Mouse (Mus musculus): Measurements from ENCODE around the gene Olfr811. TPM values are rescaled to one million over a fixed set of nuclear protein-coding genes. Genes with fewer than 3 reads are reported as not detected.

Olfr811 gene
- polyA plus RNA-seq, 1 experiment from 2014 or later, result not detected

Other genes starting within 250 kb of the Olfr811 start
- gene Olfr794, start 236.7 kb downstream of the Olfr811 start, polyA plus RNA-seq (2015; fragmentation: Nextera tagmentation; extraction: Ambion mirVana), result not detected in 2 replicates
- not detected in 2 replicates for gene Olfr796, start 191.8 kb downstream of the Olfr811 start, polyA plus RNA-seq (2015; fragmentation: Nextera tagmentation; extraction: Ambion mirVana)
- not detected in 2 replicates for gene Olfr798, start 176.5 kb downstream of the Olfr811 start, polyA plus RNA-seq (2015; fragmentation: Nextera tagmentation; extraction: Ambion mirVana)
- not detected in 2 replicates for gene Olfr799, start 166.9 kb downstream of the Olfr811 start, polyA plus RNA-seq (2015; fragmentation: Nextera tagmentation; extraction: Ambion mirVana)
- not detected in 2 replicates for gene Olfr800, start 146.7 kb downstream of the Olfr811 start, polyA plus RNA-seq (2015; fragmentation: Nextera tagmentation; extraction: Ambion mirVana)
- not detected in 2 replicates for gene Olfr801, start 130.5 kb downstream of the Olfr811 start, polyA plus RNA-seq (2015; fragmentation: Nextera tagmentation; extraction: Ambion mirVana)
- gene Olfr802, start 116.2 kb downstream of the Olfr811 start, polyA plus RNA-seq (2015; fragmentation: Nextera tagmentation; extraction: Ambion mirVana), result not detected in 2 replicates
- gene Olfr803, start 110.1 kb downstream of the Olfr811 start, polyA plus RNA-seq (2015; fragmentation: Nextera tagmentation; extraction: Ambion mirVana), result not detected in 2 replicates
- not detected in 2 replicates for gene Olfr804, start 101.2 kb downstream of the Olfr811 start, polyA plus RNA-seq (2015; fragmentation: Nextera tagmentation; extraction: Ambion mirVana)
- not detected in 2 replicates for gene Olfr805, start 75.0 kb downstream of the Olfr811 start, polyA plus RNA-seq (2015; fragmentation: Nextera tagmentation; extraction: Ambion mirVana)
- not detected in 2 replicates for gene Olfr806, start 62.5 kb downstream of the Olfr811 start, polyA plus RNA-seq (2015; fragmentation: Nextera tagmentation; extraction: Ambion mirVana)
- gene Olfr807, start 46.6 kb downstream of the Olfr811 start, polyA plus RNA-seq (2015; fragmentation: Nextera tagmentation; extraction: Ambion mirVana), result not detected in 2 replicates
- gene Olfr808, start 38.9 kb downstream of the Olfr811 start, polyA plus RNA-seq (2015; fragmentation: Nextera tagmentation; extraction: Ambion mirVana), result not detected in 2 replicates
- gene Olfr809, start 29.8 kb downstream of the Olfr811 start, polyA plus RNA-seq (2015; fragmentation: Nextera tagmentation; extraction: Ambion mirVana), result not detected in 2 replicates
- not detected in 2 replicates for gene Olfr810, start 9.5 kb downstream of the Olfr811 start, polyA plus RNA-seq (2015; fragmentation: Nextera tagmentation; extraction: Ambion mirVana)
- gene Olfr812, start 41.7 kb upstream of the Olfr811 start, polyA plus RNA-seq (2015; fragmentation: Nextera tagmentation; extraction: Ambion mirVana), result not detected in 2 replicates
- not detected in 2 replicates for gene Olfr813, start 51.0 kb upstream of the Olfr811 start, polyA plus RNA-seq (2015; fragmentation: Nextera tagmentation; extraction: Ambion mirVana)
- not detected in 2 replicates for gene Olfr814, start 75.5 kb upstream of the Olfr811 start, polyA plus RNA-seq (2015; fragmentation: Nextera tagmentation; extraction: Ambion mirVana)
- not detected in 2 replicates for gene Olfr815, start 101.5 kb upstream of the Olfr811 start, polyA plus RNA-seq (2015; fragmentation: Nextera tagmentation; extraction: Ambion mirVana)
- not detected in 2 replicates for gene Olfr816, start 111.2 kb upstream of the Olfr811 start, polyA plus RNA-seq (2015; fragmentation: Nextera tagmentation; extraction: Ambion mirVana)
- gene Olfr818, start 144.7 kb upstream of the Olfr811 start, polyA plus RNA-seq (2015; fragmentation: Nextera tagmentation; extraction: Ambion mirVana), result not detected in 2 replicates
- not detected in 2 replicates for gene Olfr819, start 162.9 kb upstream of the Olfr811 start, polyA plus RNA-seq (2015; fragmentation: Nextera tagmentation; extraction: Ambion mirVana)
- gene Olfr247, start 171.7 kb upstream of the Olfr811 start, polyA plus RNA-seq (2015; fragmentation: Nextera tagmentation; extraction: Ambion mirVana), result not detected in 2 replicates
- not detected in 2 replicates for gene Gm10310, start 180.7 kb upstream of the Olfr811 start, polyA plus RNA-seq (2015; fragmentation: Nextera tagmentation; extraction: Ambion mirVana)
- gene Olfr820, start 208.2 kb upstream of the Olfr811 start, polyA plus RNA-seq (2015; fragmentation: Nextera tagmentation; extraction: Ambion mirVana), result not detected in 2 replicates
- gene Olfr821, start 226.0 kb upstream of the Olfr811 start, polyA plus RNA-seq (2015; fragmentation: Nextera tagmentation; extraction: Ambion mirVana), result not detected in 2 replicates

All from lung, embryonic 16.5 days (tissue).